16 mouse cellular contexts compared by ENCODE assay signal in genomic region chr5:139405478-139405877, GRCm38 (mm10). TPM values are rescaled to one million over a fixed set of nuclear protein-coding genes. Genes with fewer than 3 reads are reported as not detected.
DNase-seq lines count a peak whose midpoint lies in the region; ATAC-seq and TF ChIP-seq lines count a peak whose summit lies in the region.
"Had no signal": no experiment of that assay in that cellular context is flagged by ENCODE, and none has a peak within 500 bp of the region (broad histone marks: within the 10 kb centered on the region; RNA-seq: fewer than 3 reads in every experiment).

No protein-coding gene starts in this region.

- no peaks in the 10 kb centered on the region for H3K9me3 ChIP-seq in heart, postnatal 0 days (replicated peaks; ENCODE audit: control insufficient read depth, low read length)
- no peaks in the 10 kb centered on the region for H3K9me3 ChIP-seq in ES-E14 (ENCODE audit: control insufficient read depth, insufficient read depth, low read depth, low read length)
- no peaks in the 10 kb centered on the region for H3K9me3 ChIP-seq in hindbrain, embryonic 12.5 days (replicated peaks)
- H3K9me3 ChIP-seq in liver, embryonic 14.5 days (ENCODE audit: control insufficient read depth, low read length): no peaks in the 10 kb centered on the region
- H3K9me3 ChIP-seq: stomach, embryonic 15.5 days had no signal

- no peak for TF ChIP-seq EP300 in heart, postnatal 0 days (IDR thresholded peaks at IDR 0.05; ENCODE audit: low read depth)
- no peak for TF ChIP-seq EP300 in liver, embryonic 14.5 days (IDR thresholded peaks at IDR 0.05; ENCODE audit: low read depth)

- H3K27ac ChIP-seq in heart, postnatal 0 days (ENCODE audit: low read depth): peak overlapping the region; percentile 37; the same call in 1 of the 2 replicates
- no peak overlapping the region for H3K27ac ChIP-seq in ES-E14 (ENCODE audit: insufficient read depth, low read depth, low read length, poor library complexity, severe bottlenecking)
- H3K27ac ChIP-seq in hindbrain, embryonic 12.5 days: peak overlapping the region; percentile 44
- peak overlapping the region; percentile 14; the same call in 1 of the 2 replicates for H3K27ac ChIP-seq in liver, embryonic 14.5 days
- no peak overlapping the region for H3K27ac ChIP-seq in thymus, adult 2 months (ENCODE audit: control insufficient read depth, insufficient read depth, low read length)

- H3K27me3 ChIP-seq in heart, postnatal 0 days (ENCODE audit: control insufficient read depth, insufficient read depth, low read length): no peaks in the 10 kb centered on the region
- H3K27me3 ChIP-seq in hindbrain, embryonic 12.5 days: no peaks in the 10 kb centered on the region
- no peaks in the 10 kb centered on the region for H3K27me3 ChIP-seq in liver, embryonic 14.5 days (ENCODE audit: control insufficient read depth, insufficient read depth, low read length)
- H3K27me3 ChIP-seq in thymus, adult 2 months (ENCODE audit: control insufficient read depth, insufficient read depth, low read length): no peaks in the 10 kb centered on the region
- H3K27me3 ChIP-seq: Patski; stomach, embryonic 15.5 days had no signal

- no peak for TF ChIP-seq CTCF in heart, postnatal 0 days (IDR thresholded peaks at IDR 0.05; ENCODE audit: low read depth)
- TF ChIP-seq CTCF in liver, embryonic 14.5 days (IDR thresholded peaks at IDR 0.05; ENCODE audit: low read depth): no peak
- no peak for TF ChIP-seq CTCF in thymus, adult 2 months (IDR thresholded peaks at IDR 0.05; ENCODE audit: borderline replicate concordance, control insufficient read depth, extremely low read depth, insufficient read depth, low read length, poor library complexity)

- peaks cover 21% of the 10 kb centered on the region for H3K4me1 ChIP-seq in heart, postnatal 0 days (ENCODE audit: control insufficient read depth, insufficient read depth)
- peaks cover 0 to 2% of the 10 kb centered on the region in 2 experiments; a peak in 1 of 4 replicates for H3K4me1 ChIP-seq in ES-E14 (ENCODE audit: control insufficient read depth in 2 of 2, insufficient read depth in 2 of 2, low read length in 2 of 2, poor library complexity in 1 of 2)
- H3K4me1 ChIP-seq in hindbrain, embryonic 12.5 days: peaks cover 19% of the 10 kb centered on the region
- H3K4me1 ChIP-seq in liver, embryonic 14.5 days (replicated peaks; ENCODE audit: control insufficient read depth in 2 of 2, insufficient read depth in 2 of 2, low read length in 1 of 2): peaks cover 4 to 22% of the 10 kb centered on the region in 2 experiments; a peak in 3 of 4 replicates
- H3K4me1 ChIP-seq in thymus, adult 2 months (replicated peaks; ENCODE audit: control insufficient read depth, insufficient read depth, low read length): peaks cover 33% of the 10 kb centered on the region

- no peak overlapping the region for H3K4me2 ChIP-seq in heart, postnatal 0 days (ENCODE audit: low read depth, low read length)
- no peak overlapping the region for H3K4me2 ChIP-seq in hindbrain, embryonic 12.5 days (replicated peaks)
- peak overlapping the region; percentile 26 for H3K4me2 ChIP-seq in liver, embryonic 14.5 days (ENCODE audit: low read depth)
- H3K4me2 ChIP-seq: stomach, embryonic 15.5 days had no signal

- H3K9ac ChIP-seq in heart, postnatal 0 days (replicated peaks; ENCODE audit: low read depth, low read length): no peak overlapping the region
- 0 out of 2 replicates have a peak overlapping the region, but pooled peaks have one; percentile 7 for H3K9ac ChIP-seq in ES-E14 (ENCODE audit: insufficient read depth, low read depth, low read length, poor library complexity, severe bottlenecking)
- H3K9ac ChIP-seq in hindbrain, embryonic 12.5 days: peak overlapping the region; percentile 6; the same call in 1 of the 2 replicates
- peak overlapping the region; percentile 1 for H3K9ac ChIP-seq in liver, embryonic 14.5 days (replicated peaks)
- H3K9ac ChIP-seq: stomach, embryonic 15.5 days had no signal

- DNase-seq in heart, postnatal 0 days (ENCODE audit: low spot score): no peak
- no peak for DNase-seq in heart, postnatal 36 days
- no peak for DNase-seq in ES-E14 (ENCODE audit: low read depth, low spot score)
- DNase-seq in liver, embryonic 14.5 days (ENCODE audit: low read depth in 3 of 3, low spot score in 3 of 3): no peak
- no peak for DNase-seq in adrenal gland, adult 18-20 months (ENCODE audit: low spot score in 2 of 2)
- no peak for DNase-seq in thymus, adult 2 months
- DNase-seq: lung, postnatal 14 days; right cerebral cortex, adult 18-20 months had no signal

- no peak overlapping the region for H3K4me3 ChIP-seq in heart, postnatal 0 days (ENCODE audit: low read depth, low read length)
- no peak overlapping the region for H3K4me3 ChIP-seq in ES-E14 (ENCODE audit: insufficient read depth in 1 of 2, low read depth in 1 of 2, low read length in 2 of 2, poor library complexity in 1 of 2, severe bottlenecking in 1 of 2)
- no peak overlapping the region for H3K4me3 ChIP-seq in hindbrain, embryonic 12.5 days
- H3K4me3 ChIP-seq in liver, embryonic 14.5 days (ENCODE audit: insufficient read depth in 1 of 2, low read depth in 2 of 2, low read length in 2 of 2): peak overlapping the region in 1 of 2 experiments; percentile 5; a peak in 1 of 4 replicates
- no peak overlapping the region for H3K4me3 ChIP-seq in thymus, adult 2 months (ENCODE audit: control insufficient read depth, insufficient read depth, low read length)
- H3K4me3 ChIP-seq: myocyte; stomach, embryonic 15.5 days had no signal

- in situ Hi-C loops in ES-E14 (cut with MboI; ENCODE audit: low sequenced_read_pairs in 2 of 2, unreplicated experiment in 2 of 2): no loop called here

- ATAC-seq in heart, postnatal 0 days (ENCODE audit: insufficient read depth, low read depth): no peak
- no peak for ATAC-seq in hindbrain, embryonic 12.5 days (ENCODE audit: low FRiP score)
- ATAC-seq in liver, embryonic 14.5 days (ENCODE audit: insufficient read depth): no peak
- no peak for ATAC-seq in megakaryocyte progenitor cell, adult 5-6 weeks (replicated peaks; ENCODE audit: poor library complexity)
- ATAC-seq: Patski had no signal

- H3K36me3 ChIP-seq in heart, postnatal 0 days (replicated peaks; ENCODE audit: control insufficient read depth, insufficient read depth, low read length): no peaks in the 10 kb centered on the region
- peaks cover 5% of the 10 kb centered on the region; the same call in 1 of the 2 replicates for H3K36me3 ChIP-seq in ES-E14 (ENCODE audit: control insufficient read depth, insufficient read depth, low read length, poor library complexity, severe bottlenecking)
- H3K36me3 ChIP-seq in hindbrain, embryonic 12.5 days: no peaks in the 10 kb centered on the region
- H3K36me3 ChIP-seq in liver, embryonic 14.5 days (replicated peaks; ENCODE audit: control insufficient read depth, insufficient read depth, low read depth): no peaks in the 10 kb centered on the region
- no peaks in the 10 kb centered on the region for H3K36me3 ChIP-seq in thymus, adult 2 months (ENCODE audit: control insufficient read depth, insufficient read depth, low read length)
- H3K36me3 ChIP-seq: stomach, embryonic 15.5 days had no signal

- 74% methylated on average over 7 of the region's 7 CpGs for WGBS in heart, postnatal 0 days
- 76% methylated on average over 7 of the region's 7 CpGs for WGBS in hindbrain, embryonic 12.5 days
- WGBS in liver, embryonic 14.5 days (ENCODE audit: insufficient replicate concordance): 29% methylated on average over 7 of the region's 7 CpGs
- 40% methylated on average over 7 of the region's 7 CpGs for WGBS in thymus, adult 2 months

- intact Hi-C loops in heart, postnatal 36 days (cut with DNase I): loop anchor here (10.0 kb wide), 1 partner anchor 389 kb away; the partner anchor contains the start of gene Mafk

- no peak for TF ChIP-seq POLR2A in thymus, adult 2 months (IDR thresholded peaks at IDR 0.05; ENCODE audit: control insufficient read depth, extremely low read depth, insufficient read depth, low read length, poor library complexity)

RNA-seq across cellular contexts. Expression of gene C130050O18Rik, which starts 0.4 kb away (rescaled TPM):
- total RNA-seq in heart, postnatal 0 days (2014; rRNA removed; ENCODE audit: low replicate concordance): 1.7 and 1.8 TPM in 2 replicates
- polyA plus RNA-seq in heart, postnatal 0 days (2015; fragmentation: Nextera tagmentation; extraction: Ambion mirVana): 0.23 and 0.31 TPM in 2 replicates
- total RNA-seq in heart, postnatal 36 days (2021): under 1 TPM; 0.62 to 0.64 TPM
- 0.49 and 1.0 TPM in 2 replicates for total RNA-seq in ES-E14 (2012; rRNA removed)
- polyA plus RNA-seq in hindbrain, embryonic 12.5 days (2016; fragmentation: Nextera tagmentation; extraction: Ambion mirVana): 0.45 and 0.90 TPM in 2 replicates
- 0.93 and 1.1 TPM in 2 replicates for polyA plus RNA-seq in liver, embryonic 14.5 days (2012; rRNA removed)
- 1.0 and 1.3 TPM in 2 replicates for polyA plus RNA-seq in liver, embryonic 14.5 days (2014; fragmentation: Nextera tagmentation; extraction: Ambion mirVana)
- total RNA-seq in adrenal gland, adult 18-20 months (2021): under 1 TPM; 0.53 to 0.93 TPM
- total RNA-seq in megakaryocyte progenitor cell, adult 5-6 weeks (2015): 1.8 and 2.3 TPM in 2 replicates
- total RNA-seq in megakaryocyte progenitor cell, adult 5-6 weeks (2017): 1.3 and 2.1 TPM in 2 replicates
- polyA plus RNA-seq in thymus, adult 2 months (2012; rRNA removed): 1.5 and 2.1 TPM in 2 replicates

RNA-seq across cellular contexts. Expression of gene Gper1, which starts 17.5 kb away (rescaled TPM):
- total RNA-seq in heart, postnatal 0 days (2014; rRNA removed; ENCODE audit: low replicate concordance): 1.3 and 4.5 TPM in 2 replicates
- 1.0 and 2.0 TPM in 2 replicates for polyA plus RNA-seq in heart, postnatal 0 days (2015; fragmentation: Nextera tagmentation; extraction: Ambion mirVana)
- total RNA-seq in heart, postnatal 36 days (2021): 1 to 10 TPM; 1.7 to 2.0 TPM
- 0.27 and 1.0 TPM in 2 replicates for total RNA-seq in ES-E14 (2012; rRNA removed)
- polyA plus RNA-seq in hindbrain, embryonic 12.5 days (2016; fragmentation: Nextera tagmentation; extraction: Ambion mirVana): 5.0 TPM in 2 replicates
- 0.06 and 0.07 TPM in 2 replicates for polyA plus RNA-seq in liver, embryonic 14.5 days (2012; rRNA removed)
- polyA plus RNA-seq in liver, embryonic 14.5 days (2014; fragmentation: Nextera tagmentation; extraction: Ambion mirVana): 0.20 TPM in 1 of 2 replicates, not detected in the other
- total RNA-seq in adrenal gland, adult 18-20 months (2021): 1 to 10 TPM; 3.3 to 4.9 TPM
- not detected in 2 replicates for total RNA-seq in megakaryocyte progenitor cell, adult 5-6 weeks (2015)
- total RNA-seq in megakaryocyte progenitor cell, adult 5-6 weeks (2017): not detected in 2 replicates
- 1.5 and 2.1 TPM in 2 replicates for polyA plus RNA-seq in thymus, adult 2 months (2012; rRNA removed)
- total RNA-seq: common myeloid progenitor, adult 5-6 weeks had no signal

RNA-seq across cellular contexts. Expression of gene Gpr146, which starts 28.0 kb away (rescaled TPM):
- total RNA-seq in heart, postnatal 0 days (2014; rRNA removed; ENCODE audit: low replicate concordance): 38.2 and 39.1 TPM in 2 replicates
- polyA plus RNA-seq in heart, postnatal 0 days (2015; fragmentation: Nextera tagmentation; extraction: Ambion mirVana): 23.0 and 23.7 TPM in 2 replicates
- total RNA-seq in heart, postnatal 36 days (2021): 10 to 100 TPM; 43.6 to 56.2 TPM
- 1.1 and 1.3 TPM in 2 replicates for total RNA-seq in ES-E14 (2012; rRNA removed)
- polyA plus RNA-seq in hindbrain, embryonic 12.5 days (2016; fragmentation: Nextera tagmentation; extraction: Ambion mirVana): 1.8 and 2.4 TPM in 2 replicates
- 14.6 and 14.7 TPM in 2 replicates for polyA plus RNA-seq in liver, embryonic 14.5 days (2012; rRNA removed)
- polyA plus RNA-seq in liver, embryonic 14.5 days (2014; fragmentation: Nextera tagmentation; extraction: Ambion mirVana): 18.4 and 20.1 TPM in 2 replicates
- 10 to 100 TPM; 11.0 to 23.9 TPM for total RNA-seq in adrenal gland, adult 18-20 months (2021)
- total RNA-seq in megakaryocyte progenitor cell, adult 5-6 weeks (2015): 6.0 and 6.3 TPM in 2 replicates
- 5.7 and 6.7 TPM in 2 replicates for total RNA-seq in megakaryocyte progenitor cell, adult 5-6 weeks (2017)
- polyA plus RNA-seq in thymus, adult 2 months (2012; rRNA removed): 33.9 and 40.1 TPM in 2 replicates

RNA-seq across cellular contexts. Expression of gene Cyp2w1, which starts 53.1 kb away (rescaled TPM):
- total RNA-seq in heart, postnatal 0 days (2014; rRNA removed; ENCODE audit: low replicate concordance): not detected in 2 replicates
- polyA plus RNA-seq in heart, postnatal 0 days (2015; fragmentation: Nextera tagmentation; extraction: Ambion mirVana): not detected in 2 replicates
- total RNA-seq in heart, postnatal 36 days (2021): not detected
- not detected in 2 replicates for total RNA-seq in ES-E14 (2012; rRNA removed)
- polyA plus RNA-seq in hindbrain, embryonic 12.5 days (2016; fragmentation: Nextera tagmentation; extraction: Ambion mirVana): 0.41 and 0.46 TPM in 2 replicates
- 0.03 and 0.05 TPM in 2 replicates for polyA plus RNA-seq in liver, embryonic 14.5 days (2012; rRNA removed)
- polyA plus RNA-seq in liver, embryonic 14.5 days (2014; fragmentation: Nextera tagmentation; extraction: Ambion mirVana): not detected in 2 replicates
- total RNA-seq in adrenal gland, adult 18-20 months (2021): not detected
- total RNA-seq in megakaryocyte progenitor cell, adult 5-6 weeks (2015): not detected in 2 replicates
- not detected in 2 replicates for total RNA-seq in megakaryocyte progenitor cell, adult 5-6 weeks (2017)
- polyA plus RNA-seq in thymus, adult 2 months (2012; rRNA removed): 0.20 and 1.2 TPM in 2 replicates
- total RNA-seq: common myeloid progenitor, adult 5-6 weeks; gastrocnemius, postnatal 4 days had no signal
- polyA plus RNA-seq: forebrain, embryonic 11.5 days; myocyte; Patski had no signal

RNA-seq across cellular contexts. Expression of gene Cox19, which starts 54.3 kb away (rescaled TPM):
- 120 and 123 TPM in 2 replicates for total RNA-seq in heart, postnatal 0 days (2014; rRNA removed; ENCODE audit: low replicate concordance)
- 88.6 and 97.6 TPM in 2 replicates for polyA plus RNA-seq in heart, postnatal 0 days (2015; fragmentation: Nextera tagmentation; extraction: Ambion mirVana)
- 10 to 100 TPM; 80.4 to 83.7 TPM for total RNA-seq in heart, postnatal 36 days (2021)
- 19.1 and 26.6 TPM in 2 replicates for total RNA-seq in ES-E14 (2012; rRNA removed)
- polyA plus RNA-seq in hindbrain, embryonic 12.5 days (2016; fragmentation: Nextera tagmentation; extraction: Ambion mirVana): 107 and 117 TPM in 2 replicates
- 22.6 and 23.3 TPM in 2 replicates for polyA plus RNA-seq in liver, embryonic 14.5 days (2012; rRNA removed)
- 61.4 and 62.3 TPM in 2 replicates for polyA plus RNA-seq in liver, embryonic 14.5 days (2014; fragmentation: Nextera tagmentation; extraction: Ambion mirVana)
- 100 to 1,000 TPM in 1 of 2 experiments, 10 to 100 TPM in 1; 75.7 to 130 TPM for total RNA-seq in adrenal gland, adult 18-20 months (2021)
- 30.3 and 32.1 TPM in 2 replicates for total RNA-seq in megakaryocyte progenitor cell, adult 5-6 weeks (2015)
- 27.1 and 29.3 TPM in 2 replicates for total RNA-seq in megakaryocyte progenitor cell, adult 5-6 weeks (2017)
- 84.7 and 99.2 TPM in 2 replicates for polyA plus RNA-seq in thymus, adult 2 months (2012; rRNA removed)

Comparison
In these comparisons a context has a peak if more than half of its experiments do, and no peak if none do; other contexts are left out.
1. H3K27ac ChIP-seq: peak in heart, postnatal 0 days (single experiment), hindbrain, embryonic 12.5 days (single experiment) and liver, embryonic 14.5 days (single experiment); none in ES-E14 (single experiment) and thymus, adult 2 months (single experiment).